Comparison of ENCODE assay signal across 10 mouse cellular contexts in genomic region chr9:95428277-95428676, GRCm38 (mm10).
"Had no signal": no experiment of that assay in that cellular context is flagged by ENCODE, and none has a peak within 500 bp of the region (broad histone marks: within the 10 kb centered on the region; RNA-seq: fewer than 3 reads in every experiment).

No protein-coding gene starts in this region.

- H3K27me3 ChIP-seq: limb, embryonic 13.5 days; midbrain, embryonic 12.5 days had no signal

- H3K36me3 ChIP-seq: limb, embryonic 13.5 days; midbrain, embryonic 12.5 days had no signal

- H3K9me3 ChIP-seq: limb, embryonic 13.5 days; midbrain, embryonic 12.5 days had no signal

- H3K9ac ChIP-seq: limb, embryonic 13.5 days; liver, embryonic 14.5 days; midbrain, embryonic 12.5 days had no signal

- DNase-seq: left cerebral cortex, postnatal 4 days; lung, adult 2 months; right cerebral cortex, adult 18-20 months; right cerebral cortex, postnatal 25 days; thymus, postnatal 36 days had no signal

- H3K4me2 ChIP-seq: limb, embryonic 13.5 days; midbrain, embryonic 12.5 days had no signal

- ATAC-seq: intestine, embryonic 16.5 days; midbrain, embryonic 16.5 days had no signal

- H3K4me3 ChIP-seq: limb, embryonic 13.5 days; midbrain, embryonic 12.5 days had no signal

- H3K4me1 ChIP-seq: midbrain, embryonic 12.5 days had no signal

- H3K27ac ChIP-seq: limb, embryonic 13.5 days; liver, embryonic 14.5 days; midbrain, embryonic 12.5 days had no signal
